Mouse (Mus musculus): ENCODE measurements around the gene Isl1.

- TF ChIP-seq CTCF (conservative IDR thresholded peaks at IDR 0.05; ENCODE audit: low read length) (no peak), POU5F1 (IDR thresholded peaks at IDR 0.05; ENCODE audit: borderline replicate concordance, low read length) (no peak)
Measured at GRCm38 (mm10) chr13:116301706-116302105, 7.8 kb downstream of the Isl1 start.

Measured in E14TG2a.4 (cell line).